In genomic region chr1:158019161-158019560, GRCm38 (mm10) we compare ENCODE assay signal across 10 mouse cellular contexts.
DNase-seq lines count a peak whose midpoint lies in the region; ATAC-seq lines count a peak whose summit lies in the region.
"Had no signal": no experiment of that assay in that cellular context is flagged by ENCODE, and none has a peak within 500 bp of the region (broad histone marks: within the 10 kb centered on the region; RNA-seq: fewer than 3 reads in every experiment).

No protein-coding gene starts in this region.

- H3K4me3 ChIP-seq in hindbrain, embryonic 14.5 days (replicated peaks; ENCODE audit: low read length), result no peak overlapping the region
- H3K4me3 ChIP-seq in hindbrain, embryonic 16.5 days (ENCODE audit: low read length), result no peak overlapping the region
- no peak overlapping the region for H3K4me3 ChIP-seq in kidney, embryonic 16.5 days (ENCODE audit: low read length)

- no peaks in the 10 kb centered on the region for H3K9me3 ChIP-seq in hindbrain, embryonic 14.5 days (ENCODE audit: control insufficient read depth, low read length)
- H3K9me3 ChIP-seq in hindbrain, embryonic 16.5 days (ENCODE audit: control insufficient read depth, low read length), result no peaks in the 10 kb centered on the region
- no peaks in the 10 kb centered on the region for H3K9me3 ChIP-seq in kidney, embryonic 16.5 days (ENCODE audit: low read length)

- no peaks in the 10 kb centered on the region for H3K36me3 ChIP-seq in hindbrain, embryonic 14.5 days (replicated peaks; ENCODE audit: control insufficient read depth, insufficient read depth)
- no peaks in the 10 kb centered on the region for H3K36me3 ChIP-seq in hindbrain, embryonic 16.5 days (ENCODE audit: control insufficient read depth, insufficient read depth, low read length)
- no peaks in the 10 kb centered on the region for H3K36me3 ChIP-seq in kidney, embryonic 16.5 days (ENCODE audit: insufficient read depth, low read length)

- ATAC-seq in hindbrain, embryonic 14.5 days (ENCODE audit: low FRiP score), result no peak
- no peak for ATAC-seq in hindbrain, embryonic 16.5 days
- peak; percentile 83 for ATAC-seq in kidney, embryonic 16.5 days (ENCODE audit: low FRiP score, low TSS enrichment)
- ATAC-seq in megakaryocyte, adult 5-6 weeks (ENCODE audit: poor library complexity, severe bottlenecking), result no peak
- ATAC-seq: inflammation-experienced regulatory T-cells, adult 6 months had no signal

- H3K27me3 ChIP-seq in hindbrain, embryonic 14.5 days (ENCODE audit: control insufficient read depth, insufficient read depth, low read length), result no peaks in the 10 kb centered on the region
- H3K27me3 ChIP-seq in hindbrain, embryonic 16.5 days (replicated peaks; ENCODE audit: control insufficient read depth, insufficient read depth, low read length), result no peaks in the 10 kb centered on the region
- no peaks in the 10 kb centered on the region for H3K27me3 ChIP-seq in kidney, embryonic 16.5 days (ENCODE audit: insufficient read depth, low read length)

- no peaks in the 10 kb centered on the region for H3K4me1 ChIP-seq in hindbrain, embryonic 14.5 days (replicated peaks; ENCODE audit: control insufficient read depth, insufficient read depth, low read length)
- H3K4me1 ChIP-seq in hindbrain, embryonic 16.5 days (ENCODE audit: control insufficient read depth, insufficient read depth, low read depth, low read length), result no peaks in the 10 kb centered on the region
- H3K4me1 ChIP-seq in kidney, embryonic 16.5 days (ENCODE audit: insufficient read depth, low read length), result no peaks in the 10 kb centered on the region

- DNase-seq in hindbrain, embryonic 14.5 days (ENCODE audit: low spot score), result peak; percentile 47
- DNase-seq in ES-CJ7 (ENCODE audit: low read depth, low spot score), result peak; percentile 62
- DNase-seq in NIH3T3 (ENCODE audit: low read depth), result peak; percentile 50
- DNase-seq in layer of hippocampus, adult 18-20 months (ENCODE audit: low spot score in 2 of 2), result no peak
- DNase-seq in thymus, postnatal 0 days (ENCODE audit: low spot score), result no peak

- no peak overlapping the region for H3K9ac ChIP-seq in hindbrain, embryonic 14.5 days
- no peak overlapping the region for H3K9ac ChIP-seq in hindbrain, embryonic 16.5 days (ENCODE audit: low read depth, low read length)
- no peak overlapping the region for H3K9ac ChIP-seq in kidney, embryonic 16.5 days (replicated peaks; ENCODE audit: low read length)

- H3K27ac ChIP-seq in hindbrain, embryonic 14.5 days, result no peak overlapping the region
- no peak overlapping the region for H3K27ac ChIP-seq in hindbrain, embryonic 16.5 days (ENCODE audit: low read depth, low read length)
- no peak overlapping the region for H3K27ac ChIP-seq in kidney, embryonic 16.5 days (ENCODE audit: low read length)
- H3K27ac ChIP-seq: macrophage had no signal

- H3K4me2 ChIP-seq in hindbrain, embryonic 14.5 days (replicated peaks), result no peak overlapping the region
- H3K4me2 ChIP-seq in hindbrain, embryonic 16.5 days (ENCODE audit: low read length), result no peak overlapping the region
- H3K4me2 ChIP-seq in kidney, embryonic 16.5 days (replicated peaks; ENCODE audit: low read depth, low read length), result no peak overlapping the region

- WGBS in hindbrain, embryonic 14.5 days, result 40% methylated on average over 7 of the region's 7 CpGs
- 35% methylated on average over 7 of the region's 7 CpGs for WGBS in hindbrain, embryonic 16.5 days
- WGBS in kidney, embryonic 16.5 days, result 10% methylated on average over 7 of the region's 7 CpGs

Comparison
In these comparisons a context has a peak if more than half of its experiments do, and no peak if none do; other contexts are left out.
1. DNase-seq: peak in hindbrain, embryonic 14.5 days (single experiment), ES-CJ7 (single experiment) and NIH3T3 (single experiment); none in layer of hippocampus, adult 18-20 months (0 of 2) and thymus, postnatal 0 days (single experiment).